Mouse (Mus musculus) limb, embryonic 11.5 days (tissue): ENCODE measurements at regions not wholly inside any gene's neighbourhood (a gene's known extent, or its start where the extent isn't known, plus 50 kb on each side); places are given as distances from the start of the nearest gene placed in this dataset.

Source experiments
- ATAC-seq: fragments of 200-750 bp; cut with Nextera tagmentation; 2 replicates; pipeline ENCODE4 v1.8.0; 2017; ENCODE audit warnings: low read depth; ENCODE audit not compliant: insufficient number of reproducible peaks, low FRiP score, low TSS enrichment
- DNase-seq: peaks from one replicate; pipeline ENCODE4 v3.0.0-alpha.2; 2015; ENCODE audit warnings: low spot score
- H3K27ac ChIP-seq: fragments of 300-500 bp; sonication (generic); replicated peaks from 2 replicates; pipeline ENCODE4 v1.5.1; 2014; ENCODE audit warnings: low read depth, mild to moderate bottlenecking, low read length
- H3K27me3 ChIP-seq: fragments of 300-500 bp; sonication (generic); 2 replicates; pipeline ENCODE4 v1.6.1; 2014; ENCODE audit warnings: mild to moderate bottlenecking, low read length, mixed read lengths; ENCODE audit not compliant: control insufficient read depth, insufficient read depth
- H3K36me3 ChIP-seq: fragments of 300-500 bp; sonication (generic); 2 replicates; pipeline ENCODE4 v1.6.1; 2014; ENCODE audit warnings: mild to moderate bottlenecking, low read length, moderate library complexity, mixed read lengths; ENCODE audit not compliant: control insufficient read depth, insufficient read depth
- H3K4me1 ChIP-seq: fragments of 300-500 bp; sonication (generic); 2 replicates; pipeline ENCODE4 v1.6.1; 2014; ENCODE audit warnings: low read length, mixed read lengths; ENCODE audit not compliant: control insufficient read depth, insufficient read depth
- H3K4me2 ChIP-seq: fragments of 300-500 bp; sonication (generic); 2 replicates; pipeline ENCODE4 v1.6.1; 2014; ENCODE audit warnings: low read depth, mild to moderate bottlenecking, moderate library complexity; ENCODE audit not compliant: severe bottlenecking
- H3K4me3 ChIP-seq: fragments of 300-500 bp; sonication (generic); 2 replicates; pipeline ENCODE4 v1.5.1; 2014; ENCODE audit warnings: low read depth, low read length
- H3K9ac ChIP-seq: fragments of 300-500 bp; sonication (generic); 2 replicates; pipeline ENCODE4 v1.6.1; 2014; ENCODE audit warnings: mild to moderate bottlenecking, low read length
- H3K9me3 ChIP-seq: fragments of 300-500 bp; sonication (generic); 2 replicates; pipeline ENCODE4 v1.6.1; 2016; ENCODE audit warnings: low read length; ENCODE audit not compliant: control insufficient read depth
- WGBS: fragments of 180-500 bp; shearing (Covaris S2); extraction: QIAGEN DNeasy Blood & Tissue Kit; methylation state at CpG from one replicate; pipeline ENCODE4 v1.1.7; 2014; 5-methylcytosine and 5-hydroxymethylcytosine counted together

GRCm38 (mm10) chr6:100100565-100101133, 186.6 kb downstream of the Rybp start:
- no peak for DNase-seq
- Histone ChIP-seq H3K36me3 (no peaks in the 10 kb centered on the region), H3K9me3 (no peaks in the 10 kb centered on the region), H3K4me2 (no peak overlapping the region), H3K4me3 (no peak overlapping the region), H3K4me1 (peaks cover 2% of the 10 kb centered on the region; the same call in 1 of the 2 replicates), H3K27ac (no peak overlapping the region), H3K9ac (no peak overlapping the region), H3K27me3 (no peaks in the 10 kb centered on the region)
- no peak for ATAC-seq
- 88% methylated on average over 4 of the region's 4 CpGs for WGBS

- H3K4me2 ChIP-seq = no peak overlapping the region
- 80% methylated on average over 13 of the region's 13 CpGs for WGBS
- H3K27ac ChIP-seq = no peak overlapping the region
- no peaks in the 10 kb centered on the region for H3K27me3 ChIP-seq
- no peak overlapping the region for H3K4me3 ChIP-seq
- H3K9ac ChIP-seq = no peak overlapping the region
- peaks cover 4% of the 10 kb centered on the region; the same call in 1 of the 2 replicates for H3K4me1 ChIP-seq
- H3K36me3 ChIP-seq = no peaks in the 10 kb centered on the region
- no peaks in the 10 kb centered on the region for H3K9me3 ChIP-seq
- DNase-seq (no peak), ATAC-seq (no peak)
Measured at GRCm38 (mm10) chr6:100096393-100097125, 190.7 kb downstream of the Rybp start.

- Histone ChIP-seq H3K4me2 (no peak overlapping the region), H3K9ac (no peak overlapping the region), H3K36me3 (no peaks in the 10 kb centered on the region), H3K4me3 (no peak overlapping the region), H3K9me3 (no peaks in the 10 kb centered on the region), H3K27me3 (no peaks in the 10 kb centered on the region), H3K27ac (no peak overlapping the region), H3K4me1 (peaks cover 4% of the 10 kb centered on the region; the same call in 1 of the 2 replicates)
- DNase-seq = no peak
- 80% methylated on average over 6 of the region's 6 CpGs for WGBS
- no peak for ATAC-seq
Measured at GRCm38 (mm10) chr6:100094653-100095217, 192.6 kb downstream of the Rybp start.

DNA sequence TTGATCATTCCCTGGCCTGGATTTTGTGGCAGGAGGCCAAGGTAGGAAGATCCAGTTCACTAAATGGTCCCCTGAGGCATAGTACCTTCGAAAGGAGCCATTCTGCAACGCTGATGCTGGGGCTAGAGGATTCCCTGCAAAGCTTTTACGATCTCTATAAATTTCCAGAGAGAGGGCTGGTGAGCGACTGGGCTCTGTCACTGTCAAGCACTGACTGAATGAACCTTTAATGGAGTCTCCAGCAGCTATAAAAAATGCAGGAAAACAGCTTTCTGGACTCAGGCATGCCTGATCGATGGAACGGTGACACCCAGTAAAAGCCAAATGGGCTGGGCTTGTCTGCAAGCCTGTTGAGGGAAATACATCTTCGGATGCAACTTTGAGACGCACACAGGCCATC, 194.4 kb downstream of the Rybp start:
- no peak for ATAC-seq
- H3K9me3 ChIP-seq = no peaks in the 10 kb centered on the region

DNA sequence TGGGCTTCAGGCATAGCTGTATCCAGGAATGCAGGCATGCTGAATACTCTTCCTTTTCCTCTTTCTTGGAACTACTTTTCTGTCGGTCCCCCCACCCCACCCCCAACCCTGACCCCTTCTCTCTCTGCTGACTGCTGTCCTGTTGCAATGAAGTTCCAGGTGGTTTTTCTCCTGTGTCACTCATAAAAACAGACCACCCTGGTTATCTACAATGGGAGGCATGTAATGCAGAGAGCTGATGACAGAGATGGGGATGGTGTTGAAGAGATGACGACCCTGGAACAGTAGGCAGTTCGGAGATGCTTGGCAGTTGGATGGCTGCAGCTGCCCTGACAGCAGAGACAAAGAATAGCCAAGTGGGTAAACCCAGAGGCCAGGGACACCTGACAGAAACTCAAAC, 195.5 kb downstream of the Rybp start:
- Histone ChIP-seq H3K9ac (no peak overlapping the region), H3K36me3 (no peaks in the 10 kb centered on the region), H3K4me2 (no peak overlapping the region), H3K4me3 (no peak overlapping the region), H3K27ac (no peak overlapping the region), H3K4me1 (peaks cover 4% of the 10 kb centered on the region; the same call in 1 of the 2 replicates), H3K9me3 (no peaks in the 10 kb centered on the region), H3K27me3 (no peaks in the 10 kb centered on the region)
- no peak for DNase-seq
- WGBS = 41% methylated on average over 3 of the region's 3 CpGs
- ATAC-seq = no peak

More for the DNA sequence above, 194.4 kb downstream of the Rybp start:
- H3K27ac ChIP-seq = no peak overlapping the region
- no peak overlapping the region for H3K4me3 ChIP-seq
- H3K36me3 ChIP-seq = no peaks in the 10 kb centered on the region
- H3K9ac ChIP-seq = no peak overlapping the region
- H3K4me1 ChIP-seq = peaks cover 4% of the 10 kb centered on the region; the same call in 1 of the 2 replicates
- H3K4me2 ChIP-seq = no peak overlapping the region
- peak; percentile 50 for DNase-seq
- no peaks in the 10 kb centered on the region for H3K27me3 ChIP-seq
- 10% methylated on average over 8 of the region's 8 CpGs for WGBS

GRCm38 (mm10) chr6:100088576-100088975, 198.7 kb downstream of the Rybp start:
- DNase-seq (no peak), ATAC-seq (no peak)
- no peak overlapping the region for H3K27ac ChIP-seq
- 69% methylated on average over 4 of the region's 4 CpGs for WGBS
- peaks cover 4% of the 10 kb centered on the region; the same call in 1 of the 2 replicates for H3K4me1 ChIP-seq
- H3K27me3 ChIP-seq = no peaks in the 10 kb centered on the region
- no peaks in the 10 kb centered on the region for H3K36me3 ChIP-seq
- H3K4me2 ChIP-seq = no peak overlapping the region
- no peak overlapping the region for H3K9ac ChIP-seq
- H3K9me3 ChIP-seq = no peaks in the 10 kb centered on the region
- H3K4me3 ChIP-seq = no peak overlapping the region

- no peak overlapping the region for H3K4me3 ChIP-seq
- ATAC-seq = no peak
- H3K4me2 ChIP-seq = no peak overlapping the region
- H3K36me3 ChIP-seq = no peaks in the 10 kb centered on the region
- H3K27ac ChIP-seq = no peak overlapping the region
- WGBS = 72% methylated on average over 7 of the region's 7 CpGs
- DNase-seq = no peak
- H3K9me3 ChIP-seq = no peaks in the 10 kb centered on the region
- H3K9ac ChIP-seq = no peak overlapping the region
- no peaks in the 10 kb centered on the region for H3K27me3 ChIP-seq
- H3K4me1 ChIP-seq = no peaks in the 10 kb centered on the region
Measured at GRCm38 (mm10) chr6:100086807-100087206, 200.5 kb downstream of the Rybp start.

DNA sequence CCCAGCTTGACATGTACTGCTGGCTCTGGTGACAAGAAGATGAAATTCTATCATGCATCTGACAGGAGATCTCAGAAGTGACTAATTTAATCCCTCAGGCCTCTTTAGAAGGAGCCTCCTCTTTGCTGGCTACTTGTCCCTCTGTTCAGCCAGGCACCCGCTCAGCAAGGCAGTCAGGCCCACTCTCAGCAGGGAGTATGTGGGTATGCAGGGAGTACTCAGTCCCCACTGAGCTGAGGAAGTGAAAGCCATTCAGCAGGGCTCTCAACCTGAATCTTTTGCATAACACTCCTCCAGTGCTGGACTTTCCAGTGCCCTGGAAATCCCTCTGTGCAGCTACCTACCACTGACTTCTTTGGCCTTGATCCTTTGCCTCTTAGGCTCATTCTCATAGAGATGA, 201.3 kb downstream of the Rybp start:
- H3K27me3 ChIP-seq = no peaks in the 10 kb centered on the region
- WGBS = 40% methylated on average over 1 of the region's 1 CpGs
- no peak overlapping the region for H3K4me3 ChIP-seq
- no peaks in the 10 kb centered on the region for H3K36me3 ChIP-seq
- no peak overlapping the region for H3K4me2 ChIP-seq
- DNase-seq = no peak
- H3K4me1 ChIP-seq = no peaks in the 10 kb centered on the region
- no peak for ATAC-seq
- no peak overlapping the region for H3K9ac ChIP-seq
- H3K9me3 ChIP-seq = no peaks in the 10 kb centered on the region
- H3K27ac ChIP-seq = no peak overlapping the region
